Mouse (Mus musculus) adrenal gland, postnatal 25 days (tissue): ENCODE results near the gene Mbl1. TPM values are rescaled to one million over a fixed set of nuclear protein-coding genes. Genes with fewer than 3 reads are reported as not detected.

Source experiments
- DNase-seq: peaks from one replicate; pipeline ENCODE4 v3.0.0; 2021; ENCODE audit warnings: mixed read lengths
- long read RNA-seq: library from polyadenylated mRNA; stranded (forward); transcript quantifications from one replicate; pipeline ENCODE4 v2.0.0, GENCODE M21; 2021
- total RNA-seq: library from RNA; stranded (reverse); gene quantifications from 2 replicates; pipeline ENCODE4 v1.2.3, GENCODE M21; 2021

Gene Mbl1
- 1.1 TPM in 1 of 2 replicates, not detected in the other for total RNA-seq
- long read RNA-seq, transcript Mbl1-202 (5 exons, 1,563 nt), result major isoform, 110 of 168 reads
- long read RNA-seq, partial matches to known transcripts, result 6 of 168 reads
- long read RNA-seq, other reads (novel, unspliced or antisense), result 51 of 168 reads

GRCm38 (mm10) chr14:41151220-41151898 is at the start of gene Mbl1:
Gene Mbl1 (plus strand): TSS chr14:41151458.
- no peak for DNase-seq

- DNase-seq, result no peak
Measured at GRCm38 (mm10) chr14:41102269-41102668, 49.0 kb upstream of the Mbl1 start.

GRCm38 (mm10) chr14:41104853-41105444 is 46.3 kb upstream of the Mbl1 start, which contains the start of gene Mat1a:
Gene Mat1a (plus strand): TSS chr14:41105035.
- DNase-seq, result no peak

- no peak for DNase-seq
Measured at GRCm38 (mm10) chr14:41111031-41111668, 40.1 kb upstream of the Mbl1 start.

- DNase-seq, result no peak
Measured at GRCm38 (mm10) chr14:41112944-41113343, 38.3 kb upstream of the Mbl1 start.

GRCm38 (mm10) chr14:41116271-41116670 is 35.0 kb upstream of the Mbl1 start:
- no peak for DNase-seq

GRCm38 (mm10) chr14:41124683-41125082 is 26.6 kb upstream of the Mbl1 start:
- no peak for DNase-seq

GRCm38 (mm10) chr14:41127997-41128396 is 23.3 kb upstream of the Mbl1 start:
- no peak for DNase-seq

- no peak for DNase-seq
Measured at GRCm38 (mm10) chr14:41131540-41131939, 19.7 kb upstream of the Mbl1 start, which contains the start of gene Sftpa1. Gene Sftpa1 (plus strand): TSS chr14:41131782.

- no peak for DNase-seq
Measured at GRCm38 (mm10) chr14:41137006-41137405, 14.3 kb upstream of the Mbl1 start.

- no peak for DNase-seq
Measured at GRCm38 (mm10) chr14:41140686-41141085, 10.6 kb upstream of the Mbl1 start.

- no peak for DNase-seq
Measured at GRCm38 (mm10) chr14:41146035-41146434, 5.2 kb upstream of the Mbl1 start.

GRCm38 (mm10) chr14:41146922-41147321 is 4.3 kb upstream of the Mbl1 start:
- DNase-seq, result no peak

GRCm38 (mm10) chr14:41147356-41147755 is 3.9 kb upstream of the Mbl1 start:
- DNase-seq, result no peak

GRCm38 (mm10) chr14:41160076-41160475 is 8.8 kb downstream of the Mbl1 start:
- DNase-seq, result no peak

GRCm38 (mm10) chr14:41160743-41161142 is 9.5 kb downstream of the Mbl1 start:
- no peak for DNase-seq

GRCm38 (mm10) chr14:41162663-41163062 is 11.4 kb downstream of the Mbl1 start:
- peak; percentile 60 for DNase-seq

- no peak for DNase-seq
Measured at GRCm38 (mm10) chr14:41167278-41167677, 16.0 kb downstream of the Mbl1 start.

GRCm38 (mm10) chr14:41168567-41168966 is 17.3 kb downstream of the Mbl1 start:
- DNase-seq, result no peak

GRCm38 (mm10) chr14:41170514-41170913 is 19.3 kb downstream of the Mbl1 start:
- no peak for DNase-seq

GRCm38 (mm10) chr14:41174802-41175201 is 23.5 kb downstream of the Mbl1 start:
- no peak for DNase-seq

- no peak for DNase-seq
Measured at GRCm38 (mm10) chr14:41185059-41185821, 34.0 kb downstream of the Mbl1 start, which contains the start of gene Sftpd. Gene Sftpd (minus strand): TSS chr14:41185149.
